Mouse (Mus musculus): ENCODE data around the gene Gnl2.

- TF ChIP-seq POLR2A (IDR thresholded peaks at IDR 0.05; ENCODE audit: low read depth, low read length) (no peak), CTCF (conservative IDR thresholded peaks at IDR 0.05; ENCODE audit: insufficient read depth, insufficient read length, low read depth, low read length) (no peak)
Measured at GRCm38 (mm10) chr4:125058033-125058432, 41.6 kb downstream of the Gnl2 start.

Data from kidney, adult 2 months (tissue).